Mouse (Mus musculus): Measurements from ENCODE around the gene Numbl. TPM values are rescaled to one million over a fixed set of nuclear protein-coding genes. Genes with fewer than 3 reads are reported as not detected.
A peak's percentile ranks its signal among the peaks of the same experiment; 100 is the strongest.

Gene Numbl
- total RNA-seq (2021) (1 to 10 TPM; 3.7 to 6.1 TPM), polyA plus RNA-seq (2012; rRNA removed) (7.8 and 9.7 TPM in 2 replicates)
- long read RNA-seq, partial matches to known transcripts: 0 of 3 reads
- long read RNA-seq, other reads (novel, unspliced or antisense): 1 of 3 reads

DNA sequence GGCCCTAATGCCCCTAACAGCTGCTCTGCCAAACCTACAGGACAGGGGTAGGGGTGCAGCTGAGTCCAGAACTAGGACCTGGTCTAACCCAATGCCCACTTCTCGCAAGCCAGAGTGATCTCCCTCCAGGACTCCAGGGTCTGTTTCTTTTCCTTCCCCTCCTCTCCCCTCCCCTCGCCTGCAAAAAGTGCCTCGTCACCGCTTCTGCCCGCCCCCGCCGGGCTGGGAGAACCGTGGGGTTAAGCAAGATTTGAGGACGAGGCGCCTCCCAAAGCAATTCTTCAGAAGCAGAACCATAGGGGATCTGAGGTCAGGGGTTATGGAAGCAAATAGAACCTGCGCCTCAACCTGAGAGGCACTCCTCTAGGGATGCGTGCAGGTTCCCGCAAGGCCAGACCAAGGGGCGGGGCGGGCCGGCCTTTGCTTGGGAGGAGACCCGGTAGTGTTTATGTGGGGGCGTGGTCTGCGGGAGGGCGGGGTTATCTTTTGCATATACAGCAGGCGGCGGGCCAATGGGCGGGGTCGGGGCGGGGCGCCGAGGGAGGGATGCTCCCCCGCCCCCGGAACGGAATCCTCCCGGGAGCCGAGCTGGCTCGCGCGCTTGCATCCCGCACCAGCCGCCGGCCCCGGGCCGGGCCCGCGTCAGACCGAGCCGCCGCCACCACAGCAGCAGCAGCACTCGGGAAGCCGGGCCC lies at the start of gene Numbl:
Numbl (plus strand) TSS at position 229 of the 695 bp plus-strand sequence.
- H3K9ac ChIP-seq (ENCODE audit: low read depth, low read length): peak within 1 kb of the TSS; percentile 81
- no peaks in the 10 kb centered on the region for H3K79me2 ChIP-seq (replicated peaks; ENCODE audit: control insufficient read depth, insufficient read depth, low read length)
- peaks cover 4% of the 10 kb centered on the region for H3K4me1 ChIP-seq (ENCODE audit: control insufficient read depth, insufficient read depth, low read length)
- peak within 1 kb of the TSS; percentile 77 for H3K27ac ChIP-seq
- WGBS: under 1% methylated on average over 36 of the region's 47 CpGs
- no peaks in the 10 kb centered on the region for H3K36me3 ChIP-seq (ENCODE audit: control insufficient read depth, insufficient read depth, low read length)
- TF ChIP-seq CTCF (IDR thresholded peaks at IDR 0.05) (no peak), POLR2A (IDR thresholded peaks at IDR 0.05; ENCODE audit: insufficient read depth, low read depth, low read length) (peak; percentile 65), EP300 (IDR thresholded peaks at IDR 0.05; ENCODE audit: insufficient read depth, low read depth, low read length) (0 out of 2 replicates have a peak, but pooled peaks have one; percentile 47)
- H3K27me3 ChIP-seq (ENCODE audit: control insufficient read depth, insufficient read depth, low read length): no peaks in the 10 kb centered on the region
- DNase-seq: peak; percentile 91 to 92
- intact Hi-C loops (cut with DNase I): loop anchor here (1.0 kb wide), 1 partner anchor 26 kb away; no protein-coding TSS in a partner anchor
- peak within 1 kb of the TSS; percentile 56 for H3K4me3 ChIP-seq

DNA sequence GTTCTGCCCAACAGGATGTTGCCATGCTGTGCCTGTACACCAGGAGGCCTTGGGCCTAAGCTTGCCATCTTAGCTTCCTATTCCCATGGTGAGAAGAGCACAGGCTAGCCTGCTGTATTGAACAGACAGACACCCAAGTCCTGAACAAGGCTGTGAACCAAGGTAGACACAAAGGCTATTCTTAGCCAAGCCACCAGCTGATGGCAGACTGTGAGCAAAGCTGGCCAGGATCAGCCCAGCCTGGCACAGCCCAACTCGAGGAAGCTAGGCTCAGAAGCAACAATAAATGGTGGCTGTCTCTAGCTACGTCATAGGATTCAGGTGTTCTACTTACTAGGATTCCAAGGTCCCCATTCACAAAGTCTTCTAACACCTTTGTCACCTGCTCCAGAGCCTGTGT lies 45.6 kb upstream of the Numbl start:
- no peak overlapping the region for H3K9ac ChIP-seq (ENCODE audit: low read depth, low read length)
- 71% methylated on average over 2 of the region's 2 CpGs for WGBS
- no peaks in the 10 kb centered on the region for H3K79me2 ChIP-seq (replicated peaks; ENCODE audit: control insufficient read depth, insufficient read depth, low read length)
- H3K27me3 ChIP-seq (ENCODE audit: control insufficient read depth, insufficient read depth, low read length): no peaks in the 10 kb centered on the region
- intact Hi-C loops (cut with DNase I): no loop called here
- H3K4me3 ChIP-seq: no peak overlapping the region
- DNase-seq: no peak
- H3K27ac ChIP-seq: no peak overlapping the region
- no peaks in the 10 kb centered on the region for H3K4me1 ChIP-seq (ENCODE audit: control insufficient read depth, insufficient read depth, low read length)
- TF ChIP-seq EP300 (IDR thresholded peaks at IDR 0.05; ENCODE audit: insufficient read depth, low read depth, low read length): no peak
- no peak for TF ChIP-seq CTCF (IDR thresholded peaks at IDR 0.05)
- TF ChIP-seq POLR2A (IDR thresholded peaks at IDR 0.05; ENCODE audit: insufficient read depth, low read depth, low read length): no peak
- H3K36me3 ChIP-seq (ENCODE audit: control insufficient read depth, insufficient read depth, low read length): no peaks in the 10 kb centered on the region

DNA sequence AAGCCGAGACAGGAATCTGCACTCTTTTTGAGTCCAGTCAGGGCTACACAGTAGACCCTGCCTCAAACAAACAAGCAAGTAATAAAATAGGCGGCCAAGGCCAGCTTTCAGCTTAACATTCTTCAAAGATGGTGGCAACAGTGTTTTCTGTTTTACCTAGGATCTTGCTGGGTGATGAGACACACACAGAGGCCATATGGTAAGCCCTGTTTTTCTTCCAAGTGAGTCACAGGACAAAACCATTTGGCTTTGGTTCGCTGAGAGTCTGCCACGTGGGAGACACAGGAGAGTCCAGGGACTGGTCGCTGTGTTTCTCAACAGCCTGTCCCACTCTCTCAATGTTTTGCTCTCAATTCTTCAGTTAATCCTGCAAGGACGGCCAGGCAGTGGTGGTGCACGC lies 39.6 kb upstream of the Numbl start:
- intact Hi-C loops (cut with DNase I): no loop called here
- H3K4me1 ChIP-seq (ENCODE audit: control insufficient read depth, insufficient read depth, low read length): peaks cover 3% of the 10 kb centered on the region; the same call in 1 of the 2 replicates
- no peaks in the 10 kb centered on the region for H3K79me2 ChIP-seq (replicated peaks; ENCODE audit: control insufficient read depth, insufficient read depth, low read length)
- H3K4me3 ChIP-seq: no peak overlapping the region
- H3K27ac ChIP-seq: no peak overlapping the region
- no peaks in the 10 kb centered on the region for H3K36me3 ChIP-seq (ENCODE audit: control insufficient read depth, insufficient read depth, low read length)
- H3K27me3 ChIP-seq (ENCODE audit: control insufficient read depth, insufficient read depth, low read length): no peaks in the 10 kb centered on the region
- TF ChIP-seq POLR2A (IDR thresholded peaks at IDR 0.05; ENCODE audit: insufficient read depth, low read depth, low read length) (no peak), EP300 (IDR thresholded peaks at IDR 0.05; ENCODE audit: insufficient read depth, low read depth, low read length) (no peak), CTCF (IDR thresholded peaks at IDR 0.05) (no peak)
- H3K9ac ChIP-seq (ENCODE audit: low read depth, low read length): no peak overlapping the region
- DNase-seq: no peak
- 79% methylated on average over 7 of the region's 7 CpGs for WGBS

DNA sequence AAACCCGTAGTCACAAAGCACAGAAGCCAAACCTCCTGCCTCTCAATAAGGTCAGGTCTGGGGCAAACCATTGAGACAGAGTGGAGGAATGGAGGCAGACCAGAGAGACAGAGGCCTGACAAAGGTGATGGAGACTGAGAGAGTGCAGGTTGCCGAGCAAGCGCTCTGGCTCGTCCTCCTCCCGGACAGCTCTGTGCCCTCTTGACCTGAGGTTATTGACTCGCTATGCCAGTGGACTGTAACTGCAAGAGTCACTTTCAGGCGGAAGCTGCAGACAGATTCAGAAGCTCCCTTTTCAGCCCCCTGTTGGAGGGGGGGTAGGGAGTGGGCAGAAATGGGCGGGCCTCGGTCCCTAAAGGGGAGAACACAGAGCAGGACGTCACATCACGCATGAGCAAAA lies 38.3 kb upstream of the Numbl start:
- peaks cover 1% of the 10 kb centered on the region; the same call in 1 of the 2 replicates for H3K79me2 ChIP-seq (replicated peaks; ENCODE audit: control insufficient read depth, insufficient read depth, low read length)
- H3K4me3 ChIP-seq: no peak overlapping the region
- H3K27ac ChIP-seq: no peak overlapping the region
- TF ChIP-seq CTCF (IDR thresholded peaks at IDR 0.05): no peak
- TF ChIP-seq EP300 (IDR thresholded peaks at IDR 0.05; ENCODE audit: insufficient read depth, low read depth, low read length): no peak
- no peak for TF ChIP-seq POLR2A (IDR thresholded peaks at IDR 0.05; ENCODE audit: insufficient read depth, low read depth, low read length)
- DNase-seq: no peak
- H3K9ac ChIP-seq (ENCODE audit: low read depth, low read length): no peak overlapping the region
- peaks cover 7% of the 10 kb centered on the region for H3K4me1 ChIP-seq (ENCODE audit: control insufficient read depth, insufficient read depth, low read length)
- H3K27me3 ChIP-seq (ENCODE audit: control insufficient read depth, insufficient read depth, low read length): no peaks in the 10 kb centered on the region
- WGBS: 91% methylated on average over 11 of the region's 11 CpGs
- H3K36me3 ChIP-seq (ENCODE audit: control insufficient read depth, insufficient read depth, low read length): no peaks in the 10 kb centered on the region
- intact Hi-C loops (cut with DNase I): no loop called here

DNA sequence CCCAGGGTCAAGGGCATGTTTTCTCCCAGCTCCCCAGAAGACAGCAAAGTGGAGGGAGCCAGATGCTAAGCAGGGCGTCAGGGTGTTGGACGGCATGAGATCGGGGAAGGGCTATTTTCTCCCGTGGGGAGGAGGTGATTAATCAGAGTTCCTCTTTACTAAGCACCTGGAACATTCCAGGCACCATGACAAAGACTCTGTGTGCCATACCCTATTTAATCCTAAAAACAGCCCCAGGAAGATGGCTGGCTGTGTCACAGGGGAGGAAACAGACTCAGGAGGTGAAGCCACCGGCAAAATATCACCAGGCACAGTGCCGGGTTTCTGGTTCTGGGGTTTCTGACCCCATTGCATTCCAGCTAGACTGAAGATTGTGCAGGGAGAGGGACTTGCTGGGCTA lies 36.3 kb upstream of the Numbl start:
- intact Hi-C loops (cut with DNase I): no loop called here
- no peak overlapping the region for H3K9ac ChIP-seq (ENCODE audit: low read depth, low read length)
- no peak for DNase-seq
- peaks cover 3% of the 10 kb centered on the region; the same call in 1 of the 2 replicates for H3K79me2 ChIP-seq (replicated peaks; ENCODE audit: control insufficient read depth, insufficient read depth, low read length)
- 34% methylated on average over 6 of the region's 6 CpGs for WGBS
- TF ChIP-seq EP300 (IDR thresholded peaks at IDR 0.05; ENCODE audit: insufficient read depth, low read depth, low read length) (no peak), CTCF (IDR thresholded peaks at IDR 0.05) (no peak), POLR2A (IDR thresholded peaks at IDR 0.05; ENCODE audit: insufficient read depth, low read depth, low read length) (no peak)
- H3K4me1 ChIP-seq (ENCODE audit: control insufficient read depth, insufficient read depth, low read length): peaks cover 17% of the 10 kb centered on the region
- H3K36me3 ChIP-seq (ENCODE audit: control insufficient read depth, insufficient read depth, low read length): no peaks in the 10 kb centered on the region
- no peak overlapping the region for H3K4me3 ChIP-seq
- no peaks in the 10 kb centered on the region for H3K27me3 ChIP-seq (ENCODE audit: control insufficient read depth, insufficient read depth, low read length)
- H3K27ac ChIP-seq: no peak overlapping the region

DNA sequence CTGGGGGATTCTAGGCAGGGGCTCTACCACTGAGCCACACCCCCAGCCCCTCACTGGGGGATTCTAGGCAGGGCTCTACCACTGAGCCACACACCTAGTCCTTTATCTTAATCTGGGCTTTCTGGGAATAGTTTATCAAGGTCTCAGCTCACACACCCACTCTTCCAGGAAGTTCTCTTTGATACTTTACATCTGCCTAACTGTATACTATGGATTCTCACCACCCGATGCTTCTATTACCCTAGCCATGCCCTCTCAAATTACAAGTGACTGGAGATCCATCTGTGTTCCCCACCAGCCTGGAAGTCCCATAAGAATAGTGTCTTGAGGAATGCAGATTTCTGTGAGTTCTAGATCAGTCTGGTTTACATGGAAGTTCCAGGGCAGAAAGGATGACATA lies 35.7 kb upstream of the Numbl start:
- Histone ChIP-seq H3K4me3 (no peak overlapping the region), H3K27ac (no peak overlapping the region), H3K4me1 (ENCODE audit: control insufficient read depth, insufficient read depth, low read length) (peaks cover 21% of the 10 kb centered on the region), H3K36me3 (ENCODE audit: control insufficient read depth, insufficient read depth, low read length) (no peaks in the 10 kb centered on the region), H3K9ac (ENCODE audit: low read depth, low read length) (no peak overlapping the region), H3K79me2 (replicated peaks; ENCODE audit: control insufficient read depth, insufficient read depth, low read length) (peaks cover 3% of the 10 kb centered on the region; the same call in 1 of the 2 replicates), H3K27me3 (ENCODE audit: control insufficient read depth, insufficient read depth, low read length) (no peaks in the 10 kb centered on the region)
- no peak for TF ChIP-seq EP300 (IDR thresholded peaks at IDR 0.05; ENCODE audit: insufficient read depth, low read depth, low read length)
- no peak for TF ChIP-seq CTCF (IDR thresholded peaks at IDR 0.05)
- TF ChIP-seq POLR2A (IDR thresholded peaks at IDR 0.05; ENCODE audit: insufficient read depth, low read depth, low read length): no peak
- no peak for DNase-seq
- WGBS: 59% methylated on average over 1 of the region's 1 CpGs
- intact Hi-C loops (cut with DNase I): no loop called here
